Mouse (Mus musculus) CD4-positive, CD25-positive, alpha-beta regulatory T cell, adult 2 months (primary cell): ENCODE measurements around the gene Slc25a30.

Experiments
- DNase-seq: peaks from one replicate; pipeline ENCODE4 v3.0.0-alpha.2; 2012; ENCODE audit warnings: low read depth, low spot score

Gene Slc25a30

GRCm38 (mm10) chr14:75747960-75748359 lies 38.9 kb downstream of the Slc25a30 start:
- no peak for DNase-seq

- DNase-seq, result no peak
These were observed 44.9 kb downstream of the Slc25a30 start for GRCm38 (mm10) chr14:75741904-75742303.

GRCm38 (mm10) chr14:75735597-75735996 lies 51.2 kb downstream of the Slc25a30 start:
- DNase-seq, result no peak

GRCm38 (mm10) chr14:75732631-75733030 lies 54.2 kb downstream of the Slc25a30 start:
- DNase-seq, result no peak

GRCm38 (mm10) chr14:75731361-75731760 lies 55.5 kb downstream of the Slc25a30 start:
- no peak for DNase-seq

GRCm38 (mm10) chr14:75728111-75728510 lies 58.7 kb downstream of the Slc25a30 start:
- no peak for DNase-seq

GRCm38 (mm10) chr14:75727046-75727445 lies 59.8 kb downstream of the Slc25a30 start:
- peak; percentile 55 for DNase-seq

- DNase-seq, result no peak
These were observed 64.0 kb downstream of the Slc25a30 start for GRCm38 (mm10) chr14:75722816-75723215.

GRCm38 (mm10) chr14:75721977-75722563 lies 64.8 kb downstream of the Slc25a30 start:
- DNase-seq, result peak; percentile 81

GRCm38 (mm10) chr14:75720121-75720520 lies 66.7 kb downstream of the Slc25a30 start:
- DNase-seq, result no peak

- DNase-seq, result no peak
These were observed 70.4 kb downstream of the Slc25a30 start for GRCm38 (mm10) chr14:75716410-75716809.

GRCm38 (mm10) chr14:75713661-75714060 lies 73.2 kb downstream of the Slc25a30 start:
- no peak for DNase-seq

- no peak for DNase-seq
These were observed 74.2 kb downstream of the Slc25a30 start for GRCm38 (mm10) chr14:75712687-75713086.

- DNase-seq, result no peak
These were observed 75.1 kb downstream of the Slc25a30 start for GRCm38 (mm10) chr14:75711731-75712130.
